Mouse (Mus musculus) intestine, postnatal 0 days (tissue): Measurements from ENCODE around the gene Treml2. TPM values are rescaled to one million over a fixed set of nuclear protein-coding genes. Genes with fewer than 3 reads are reported as not detected.

Experiments used
- ATAC-seq: fragments of 200-750 bp; cut with Nextera tagmentation; 2 replicates; pipeline ENCODE4 v1.8.0; 2017; ENCODE audit warnings: mild to moderate bottlenecking, moderate TSS enrichment, moderate library complexity
- H3K27ac ChIP-seq: fragments of 300-500 bp; sonication (generic); 2 replicates; pipeline ENCODE4 v1.5.1; 2014; ENCODE audit warnings: mild to moderate bottlenecking, low read depth, low read length, moderate library complexity
- H3K27me3 ChIP-seq: fragments of 300-500 bp; sonication (generic); replicated peaks from 2 replicates; pipeline ENCODE4 v1.6.1; 2014; ENCODE audit warnings: low read length, mixed read lengths; ENCODE audit not compliant: control insufficient read depth, insufficient read depth
- H3K36me3 ChIP-seq: fragments of 300-500 bp; sonication (generic); 2 replicates; pipeline ENCODE4 v1.6.1; 2014; ENCODE audit warnings: mild to moderate bottlenecking, moderate library complexity; ENCODE audit not compliant: control insufficient read depth, insufficient read depth
- H3K4me1 ChIP-seq: fragments of 300-500 bp; sonication (generic); replicated peaks from 2 replicates; pipeline ENCODE4 v1.6.1; 2014; ENCODE audit warnings: antibody characterized with exemption, low read length, mixed read lengths; ENCODE audit not compliant: control insufficient read depth, insufficient read depth
- H3K4me2 ChIP-seq: fragments of 300-500 bp; sonication (generic); replicated peaks from 2 replicates; pipeline ENCODE4 v1.6.1; 2014; ENCODE audit warnings: low read depth, mild to moderate bottlenecking, moderate library complexity
- H3K4me3 ChIP-seq: fragments of 300-500 bp; sonication (generic); 2 replicates; pipeline ENCODE4 v1.5.1; 2014; ENCODE audit warnings: low read depth, low read length
- H3K9ac ChIP-seq: fragments of 300-500 bp; sonication (generic); 2 replicates; pipeline ENCODE4 v1.6.1; 2014; ENCODE audit warnings: mild to moderate bottlenecking, low read depth, low read length
- H3K9me3 ChIP-seq: fragments of 300-500 bp; sonication (generic); 2 replicates; pipeline ENCODE4 v1.6.1; 2016; ENCODE audit warnings: mixed run types; ENCODE audit not compliant: control insufficient read depth
- CTCF ChIP-seq: sonication (generic); IDR thresholded peaks from 2 replicates; pipeline ENCODE4 v1.5.1; 2016; ENCODE audit warnings: low read depth, mild to moderate bottlenecking, control low read depth, antibody characterized with exemption, moderate library complexity
- WGBS: fragments of 180-500 bp; shearing (Covaris S2); extraction: QIAGEN DNeasy Blood & Tissue Kit; methylation state at CpG from one replicate; pipeline ENCODE4 v1.1.7; 2014; 5-methylcytosine and 5-hydroxymethylcytosine counted together
- polyA plus RNA-seq: library from polyadenylated mRNA; unstranded; fragments of >200 nt; fragmentation: Nextera tagmentation; extraction: Ambion mirVana; gene quantifications from 2 replicates; pipeline ENCODE4 v1.2.1, GENCODE M21; 2015

Treml2 gene
- polyA plus RNA-seq, 1 experiment from 2014 or later, result not detected

GRCm38 (mm10) chr17:48336857-48337256 lies 37.6 kb downstream of the Treml2 start:
- H3K9ac ChIP-seq, result no peak overlapping the region
- H3K4me1 ChIP-seq, result no peaks in the 10 kb centered on the region
- H3K4me3 ChIP-seq, result no peak overlapping the region
- H3K27me3 ChIP-seq, result no peaks in the 10 kb centered on the region
- peak; percentile 92 for TF ChIP-seq CTCF
- no peak for ATAC-seq
- H3K27ac ChIP-seq, result no peak overlapping the region
- no peaks in the 10 kb centered on the region for H3K36me3 ChIP-seq
- WGBS, result 5% methylated on average over 6 of the region's 6 CpGs
- no peaks in the 10 kb centered on the region for H3K9me3 ChIP-seq
- no peak overlapping the region for H3K4me2 ChIP-seq

GRCm38 (mm10) chr17:48340267-48340666 lies 41.0 kb downstream of the Treml2 start:
- Histone ChIP-seq H3K4me3 (no peak overlapping the region), H3K4me2 (no peak overlapping the region), H3K36me3 (no peaks in the 10 kb centered on the region), H3K4me1 (no peaks in the 10 kb centered on the region), H3K27ac (no peak overlapping the region), H3K9ac (no peak overlapping the region), H3K27me3 (no peaks in the 10 kb centered on the region), H3K9me3 (no peaks in the 10 kb centered on the region)
- 84% methylated on average over 1 of the region's 1 CpGs for WGBS
- ATAC-seq, result no peak
- no peak for TF ChIP-seq CTCF

- no peak for ATAC-seq
Measured at GRCm38 (mm10) chr17:48341947-48342346, 42.6 kb downstream of the Treml2 start.

GRCm38 (mm10) chr17:48343065-48343464 lies 43.8 kb downstream of the Treml2 start:
- no peak overlapping the region for H3K4me3 ChIP-seq
- H3K36me3 ChIP-seq, result no peaks in the 10 kb centered on the region
- WGBS, result 84% methylated on average over 2 of the region's 2 CpGs
- no peak overlapping the region for H3K4me2 ChIP-seq
- no peak overlapping the region for H3K27ac ChIP-seq
- no peaks in the 10 kb centered on the region for H3K9me3 ChIP-seq
- no peak for TF ChIP-seq CTCF
- H3K9ac ChIP-seq, result no peak overlapping the region
- no peaks in the 10 kb centered on the region for H3K4me1 ChIP-seq
- no peak for ATAC-seq
- H3K27me3 ChIP-seq, result no peaks in the 10 kb centered on the region

More at GRCm38 (mm10) chr17:48341947-48342346, 42.6 kb downstream of the Treml2 start:
- H3K36me3 ChIP-seq, result no peaks in the 10 kb centered on the region
- no peak overlapping the region for H3K4me3 ChIP-seq
- H3K9ac ChIP-seq, result no peak overlapping the region
- WGBS, result 43% methylated on average over 3 of the region's 3 CpGs
- H3K27me3 ChIP-seq, result no peaks in the 10 kb centered on the region
- H3K4me2 ChIP-seq, result no peak overlapping the region
- H3K9me3 ChIP-seq, result no peaks in the 10 kb centered on the region
- no peaks in the 10 kb centered on the region for H3K4me1 ChIP-seq
- TF ChIP-seq CTCF, result no peak
- no peak overlapping the region for H3K27ac ChIP-seq

- H3K9ac ChIP-seq, result no peak overlapping the region
- no peaks in the 10 kb centered on the region for H3K9me3 ChIP-seq
- TF ChIP-seq CTCF, result no peak
- no peaks in the 10 kb centered on the region for H3K4me1 ChIP-seq
- H3K36me3 ChIP-seq, result no peaks in the 10 kb centered on the region
- no peaks in the 10 kb centered on the region for H3K27me3 ChIP-seq
- no peak overlapping the region for H3K4me2 ChIP-seq
- peak; percentile 15; the same call in 1 of the 2 replicates for ATAC-seq
- H3K4me3 ChIP-seq, result no peak overlapping the region
- WGBS, result 48% methylated on average over 4 of the region's 4 CpGs
- H3K27ac ChIP-seq, result no peak overlapping the region
Measured at GRCm38 (mm10) chr17:48345824-48346223, 46.5 kb downstream of the Treml2 start.

GRCm38 (mm10) chr17:48346231-48346630 lies 46.9 kb downstream of the Treml2 start, which contains the start of gene Trem2:
Gene Trem2, plus strand, starts transcription at chr17:48346401.
- H3K9ac ChIP-seq, result no peak within 1 kb of the TSS
- ATAC-seq, result 0 out of 2 replicates have a peak, but pooled peaks have one; percentile 48
- no peak within 1 kb of the TSS for H3K27ac ChIP-seq
- no peak within 1 kb of the TSS for H3K4me3 ChIP-seq
- H3K9me3 ChIP-seq, result no peaks in the 10 kb centered on the region
- H3K4me2 ChIP-seq, result no peak within 1 kb of the TSS
- no peaks in the 10 kb centered on the region for H3K27me3 ChIP-seq
- no peaks in the 10 kb centered on the region for H3K36me3 ChIP-seq
- 42% methylated on average over 5 of the region's 5 CpGs for WGBS
- no peaks in the 10 kb centered on the region for H3K4me1 ChIP-seq
- TF ChIP-seq CTCF, result no peak

- Histone ChIP-seq H3K4me2 (no peak overlapping the region), H3K9ac (no peak overlapping the region), H3K36me3 (no peaks in the 10 kb centered on the region), H3K9me3 (no peaks in the 10 kb centered on the region), H3K27me3 (no peaks in the 10 kb centered on the region), H3K4me3 (no peak overlapping the region), H3K27ac (no peak overlapping the region), H3K4me1 (no peaks in the 10 kb centered on the region)
- no peak for ATAC-seq
- TF ChIP-seq CTCF, result no peak
- WGBS, result 69% methylated on average over 4 of the region's 4 CpGs
Measured at GRCm38 (mm10) chr17:48346834-48347233, 47.5 kb downstream of the Treml2 start.
